Mouse (Mus musculus) cerebellum, adult 9-10 months (tissue): ENCODE data around the gene Abi3bp.
A peak's percentile ranks its signal among the peaks of the same experiment; 100 is the strongest.

Experiments
- DNase-seq: peaks from one replicate; pipeline ENCODE4 v3.0.0; 2022

Abi3bp gene

DNA sequence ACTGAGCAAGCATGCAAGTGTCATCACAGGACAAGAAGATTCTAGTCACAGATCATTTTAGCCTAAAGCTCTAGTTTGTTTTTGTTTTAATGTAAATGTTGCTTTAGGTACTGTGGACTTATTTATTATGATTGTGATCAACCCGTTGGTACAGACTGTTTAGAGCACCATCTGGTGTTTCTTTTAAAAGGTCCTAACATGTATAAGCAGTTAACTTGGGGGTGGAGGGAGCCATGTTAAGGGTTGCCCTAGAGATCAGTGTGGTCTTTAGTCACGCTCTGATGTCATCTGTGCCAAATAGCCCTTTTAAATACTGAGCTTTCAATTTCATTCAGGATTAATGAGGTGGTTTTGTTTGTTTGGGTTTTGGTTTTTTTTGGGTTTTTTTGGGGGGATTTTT is 218.8 kb downstream of the Abi3bp start:
- DNase-seq = no peak

DNA sequence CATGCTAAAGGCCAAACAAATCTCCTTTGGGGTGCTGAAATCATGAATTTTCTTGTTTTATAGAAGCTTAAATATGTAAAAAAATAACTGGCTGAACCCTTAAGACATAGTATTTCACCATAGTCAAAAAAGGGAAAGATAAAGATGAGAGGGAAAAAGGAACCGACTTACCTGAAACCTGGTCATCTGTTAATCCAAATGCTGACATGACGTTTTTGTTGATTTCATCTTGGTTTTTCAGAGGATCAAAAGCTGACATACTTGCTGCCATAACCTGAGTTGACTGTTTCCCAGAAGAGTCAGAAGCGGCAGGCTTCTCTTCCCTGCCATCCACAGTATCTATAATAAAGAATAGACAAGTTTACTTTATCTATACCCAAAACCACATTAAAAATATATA is 223.2 kb downstream of the Abi3bp start:
- DNase-seq = no peak

DNA sequence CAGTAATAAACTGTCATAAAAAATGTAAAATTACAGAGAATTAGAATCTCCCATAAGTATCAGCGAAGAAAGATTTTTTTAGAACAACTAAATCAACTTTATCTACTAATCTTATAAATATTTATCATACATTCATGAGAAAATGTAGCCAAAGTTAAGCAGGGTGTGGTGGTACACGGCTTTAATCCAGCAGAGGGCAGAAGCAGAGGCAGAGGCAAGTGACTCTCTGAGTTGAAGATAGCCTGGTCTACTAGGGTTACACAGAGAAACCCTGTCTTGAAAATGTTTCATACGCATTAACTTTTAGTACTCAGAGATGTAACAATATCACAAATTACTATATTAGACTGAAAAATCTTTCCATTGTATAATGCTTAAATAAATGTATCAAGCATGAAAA is 228.1 kb downstream of the Abi3bp start:
- DNase-seq = no peak

DNA sequence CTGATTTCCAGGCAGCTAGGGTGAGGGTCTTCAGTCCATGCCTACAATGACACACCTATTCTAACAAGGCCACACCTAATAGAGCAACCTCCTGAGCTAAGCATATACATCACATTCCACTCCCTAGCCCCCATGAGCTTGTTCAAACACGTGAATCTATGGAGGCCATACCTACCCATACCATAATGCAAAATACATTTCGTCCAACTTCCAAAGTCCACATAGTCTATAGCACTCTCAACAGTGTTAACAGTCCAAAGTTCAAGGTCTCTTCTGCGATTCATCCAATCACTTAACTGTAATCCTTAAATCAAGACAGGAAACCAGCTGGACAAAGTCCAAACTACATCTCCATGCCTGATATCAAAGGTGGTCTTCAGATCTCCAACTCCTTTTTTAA is 232.4 kb downstream of the Abi3bp start:
- DNase-seq = no peak

DNA sequence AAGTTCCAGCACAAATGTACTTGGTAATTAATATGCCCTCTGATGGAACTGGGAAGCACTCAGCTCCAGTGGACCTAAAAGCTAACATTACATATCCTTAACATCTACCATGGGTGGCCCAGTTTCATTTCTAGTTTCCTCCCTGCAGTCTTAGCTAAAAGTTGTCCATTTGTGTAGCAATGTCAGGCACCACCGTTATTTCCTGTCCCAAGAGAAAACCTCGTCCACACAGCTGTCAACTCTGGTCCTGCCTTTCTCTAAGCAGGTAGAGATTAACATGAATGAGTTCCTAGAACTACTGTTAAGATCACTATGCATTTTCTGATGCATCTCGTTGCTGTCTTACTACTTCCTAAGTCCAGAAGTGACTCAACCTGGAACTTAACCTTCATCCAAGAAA is 237.9 kb downstream of the Abi3bp start:
- DNase-seq = no peak

DNA sequence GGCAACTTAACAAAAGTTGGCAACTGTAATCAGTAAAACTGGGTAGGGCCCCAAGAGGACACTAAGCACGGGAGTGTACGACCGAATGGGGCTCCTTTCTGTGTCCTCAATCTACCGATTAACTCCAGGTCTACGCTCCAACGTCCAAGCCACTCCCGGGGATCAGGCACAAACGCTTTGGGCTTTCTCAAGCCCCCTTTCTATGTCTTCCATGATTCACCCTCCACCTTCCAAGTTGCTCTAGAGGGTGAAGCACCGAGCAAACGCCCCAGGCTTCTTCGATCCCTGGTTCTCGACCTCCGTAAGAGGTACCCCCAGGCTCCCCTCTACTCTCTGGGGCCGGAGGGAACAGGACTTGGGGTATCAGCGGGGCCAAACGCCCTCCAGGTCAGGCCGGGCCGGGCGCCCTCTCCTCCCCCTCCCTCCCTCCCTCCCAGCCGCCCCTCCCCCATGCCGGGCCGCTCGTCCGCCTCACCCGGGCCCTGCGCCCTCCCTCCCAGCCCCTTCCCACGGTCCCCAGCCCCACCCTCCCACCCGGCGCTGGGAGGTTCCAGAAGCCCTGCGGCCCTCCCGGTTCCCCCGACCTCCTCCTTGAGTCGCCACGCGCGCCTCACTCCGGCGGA is 239.0 kb downstream of the Abi3bp start:
- DNase-seq = peak; percentile 57

DNA sequence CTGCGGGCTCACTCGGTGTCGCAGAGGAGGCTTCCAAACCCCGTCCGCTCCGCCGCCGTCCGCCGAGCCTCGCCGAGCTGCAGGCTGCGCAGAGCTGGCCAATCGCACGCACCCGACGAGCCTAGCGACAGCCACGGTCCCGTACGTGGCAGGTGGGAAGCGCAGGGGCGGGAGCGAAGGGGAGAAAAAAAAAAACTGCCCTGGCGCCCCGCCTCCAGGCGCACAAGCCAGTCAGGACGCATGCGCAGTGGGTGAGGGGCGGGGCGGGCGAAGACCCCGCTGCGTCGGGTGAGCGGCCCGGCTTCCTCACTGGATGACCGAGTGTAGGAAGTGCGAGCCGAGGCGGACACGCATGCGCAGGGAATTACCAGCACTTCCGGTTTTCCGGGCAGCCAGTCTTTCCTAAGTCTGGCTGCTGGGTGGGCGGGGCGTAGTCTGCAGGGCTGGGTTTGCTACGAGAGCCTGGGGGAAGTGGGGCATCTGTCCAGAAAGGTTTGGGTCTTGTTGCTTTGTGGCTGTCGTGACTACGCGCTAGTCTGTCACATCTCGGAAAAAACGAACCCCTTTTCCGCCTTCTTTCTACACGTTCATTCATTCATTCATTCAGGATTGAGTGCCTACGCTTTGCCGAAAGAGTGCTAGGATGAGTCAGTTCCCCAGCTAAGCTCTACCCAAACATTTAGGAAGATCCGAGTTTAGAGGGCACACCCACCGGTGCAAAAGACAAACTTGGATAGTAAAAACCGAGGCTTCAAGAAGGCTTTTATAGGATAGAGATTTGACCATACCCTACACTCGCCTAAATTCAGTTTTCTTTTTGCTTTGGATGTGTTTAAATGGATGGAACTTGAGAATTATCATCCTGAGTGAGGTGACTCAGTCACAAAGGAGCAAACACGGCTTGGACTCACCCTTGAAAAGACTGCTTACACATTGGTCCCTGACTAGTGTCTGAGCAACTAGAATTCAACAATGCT is 239.8 kb downstream of the Abi3bp start, which contains the start of gene Tfg:
TSS of gene Tfg (minus strand) at position 227 of the 977 bp plus-strand sequence.
- peak; percentile 99 for DNase-seq

DNA sequence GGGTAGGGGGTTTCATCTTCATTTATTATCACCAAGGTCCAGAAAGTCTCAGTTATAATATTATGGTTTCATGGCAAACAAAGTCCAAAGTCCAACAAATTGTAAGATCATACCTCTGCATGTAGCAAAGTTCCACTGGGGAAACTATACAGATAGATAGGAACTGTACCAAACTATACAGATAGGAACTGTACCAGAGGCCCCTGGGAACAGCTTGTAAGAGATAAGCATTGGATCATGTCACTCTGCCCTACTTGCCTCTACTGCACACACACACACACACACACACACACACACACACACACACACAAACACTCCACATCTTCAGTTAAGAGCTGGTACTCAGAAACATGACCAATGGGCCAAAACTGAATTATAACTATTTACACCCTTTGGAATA is 241.4 kb downstream of the Abi3bp start:
- DNase-seq = no peak

DNA sequence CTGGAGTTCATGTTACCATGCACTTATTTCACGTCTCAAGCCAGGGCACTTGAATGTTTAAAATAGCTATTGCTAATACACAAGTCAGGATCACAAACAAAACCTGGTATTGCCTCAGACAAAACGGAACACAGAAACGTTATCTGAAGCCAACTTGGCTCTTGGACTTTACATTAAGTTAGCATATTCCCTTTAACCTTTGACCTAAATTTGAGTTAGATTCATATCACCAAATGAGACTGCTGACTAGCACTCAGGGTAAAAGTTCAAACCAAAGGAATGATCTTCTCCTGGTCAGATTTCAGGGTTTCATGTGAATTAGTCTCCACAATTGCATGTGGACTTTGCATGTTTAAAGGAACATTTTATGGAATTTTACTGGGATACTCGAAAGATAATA is 244.7 kb downstream of the Abi3bp start:
- DNase-seq = no peak

DNA sequence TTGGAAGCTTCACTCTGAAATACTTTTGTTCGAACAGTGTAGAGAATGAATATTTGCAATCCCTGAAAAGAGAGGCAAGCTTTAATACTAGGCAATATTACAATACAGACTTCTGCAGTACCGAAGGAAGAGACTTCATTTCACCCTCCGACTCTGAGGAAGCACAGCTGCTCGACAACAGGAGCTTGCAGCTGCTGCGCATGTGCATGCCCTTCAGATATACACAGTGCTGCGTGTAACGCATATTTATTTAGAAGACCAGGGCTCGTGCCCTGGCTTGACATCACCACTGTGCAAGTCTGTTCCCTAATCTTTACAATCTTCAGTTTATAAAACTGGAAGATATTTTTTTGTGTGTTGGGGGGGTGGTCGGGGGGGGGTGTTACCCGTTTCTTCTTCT is 247.2 kb downstream of the Abi3bp start:
- no peak for DNase-seq

DNA sequence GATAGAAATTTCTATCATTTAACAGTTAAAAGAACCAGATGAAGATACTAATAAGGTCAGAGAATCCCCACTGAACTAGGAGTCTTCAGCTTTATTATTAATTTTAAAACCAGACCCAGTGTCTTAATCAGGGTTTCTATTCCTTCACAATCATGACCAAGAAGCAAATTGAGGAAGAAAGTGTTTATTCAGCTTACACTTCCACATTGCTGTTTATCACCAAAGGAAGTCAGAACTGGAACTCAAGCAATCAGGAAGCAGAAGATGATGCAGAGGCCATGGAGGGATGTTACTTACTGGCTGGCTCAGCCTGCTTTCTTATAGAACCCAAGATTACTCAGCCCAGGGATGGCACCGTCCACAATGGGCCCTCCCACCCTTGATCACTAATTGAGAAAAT is 251.4 kb downstream of the Abi3bp start:
- DNase-seq = no peak
